Comparison of ENCODE assay signal across 26 mouse cellular contexts in the genomic region with DNA sequence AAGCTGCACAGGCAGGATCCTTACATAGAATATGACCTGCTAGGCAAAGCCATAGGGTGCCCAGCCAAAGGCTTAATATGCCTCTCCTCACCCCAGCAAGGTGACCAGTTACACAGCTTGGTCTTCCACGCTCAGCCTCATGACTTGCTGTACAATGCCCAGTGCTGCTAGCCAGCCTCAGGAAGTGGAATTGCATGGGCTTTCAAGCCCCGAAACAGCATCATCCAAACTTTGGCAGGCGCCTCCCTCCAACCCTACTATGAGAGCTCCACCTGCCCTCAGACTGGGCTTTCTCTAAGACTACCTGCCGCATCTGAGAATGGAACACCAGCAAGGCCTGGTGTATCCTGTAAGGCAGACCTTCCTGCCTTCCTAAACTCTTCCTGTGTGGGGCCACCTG. TPM values are rescaled to one million over a fixed set of nuclear protein-coding genes. Genes with fewer than 3 reads are reported as not detected.
DNase-seq lines count a peak whose midpoint lies in the region; ATAC-seq lines count a peak whose summit lies in the region.
"Had no signal": no experiment of that assay in that cellular context is flagged by ENCODE, and none has a peak within 500 bp of the region (broad histone marks: within the 10 kb centered on the region; RNA-seq: fewer than 3 reads in every experiment).

No protein-coding gene starts in this region.

- H3K36me3 ChIP-seq in neural tube, embryonic 15.5 days: peaks cover 89% of the 10 kb centered on the region

- H3K27ac ChIP-seq in neural tube, embryonic 15.5 days (replicated peaks): no peak overlapping the region
- H3K27ac ChIP-seq: embryonic facial prominence, embryonic 12.5 days; forebrain, embryonic 10.5 days; forebrain, embryonic 15.5 days; hindbrain, postnatal 0 days; intestine, embryonic 15.5 days; liver, embryonic 15.5 days; lung, embryonic 15.5 days; midbrain, embryonic 10.5 days; midbrain, embryonic 15.5 days had no signal

- H3K4me2 ChIP-seq in neural tube, embryonic 15.5 days: no peak overlapping the region
- H3K4me2 ChIP-seq: embryonic facial prominence, embryonic 12.5 days; forebrain, embryonic 15.5 days; intestine, embryonic 15.5 days; liver, embryonic 15.5 days; lung, embryonic 15.5 days; midbrain, embryonic 15.5 days had no signal

- H3K9ac ChIP-seq in neural tube, embryonic 15.5 days (replicated peaks): no peak overlapping the region
- H3K9ac ChIP-seq: embryonic facial prominence, embryonic 12.5 days; forebrain, embryonic 15.5 days; intestine, embryonic 15.5 days; liver, embryonic 15.5 days; lung, embryonic 15.5 days; midbrain, embryonic 15.5 days had no signal

- H3K4me3 ChIP-seq in neural tube, embryonic 15.5 days (replicated peaks): no peak overlapping the region
- H3K4me3 ChIP-seq: embryonic facial prominence, embryonic 12.5 days; forebrain, embryonic 10.5 days; forebrain, embryonic 15.5 days; intestine, embryonic 15.5 days; liver, embryonic 15.5 days; lung, embryonic 15.5 days; midbrain, embryonic 10.5 days; midbrain, embryonic 15.5 days had no signal

- DNase-seq in cerebellum, adult 8-10 months: peak; percentile 20
- peak; percentile 7 for DNase-seq in neural tube, embryonic 10.5 days (ENCODE audit: extremely low spot score, low spot score)
- peak; percentile 25 for DNase-seq in cerebellum, adult 9-10 months
- DNase-seq in cerebellum, adult 9-11 months: peak; percentile 28
- no peak for DNase-seq in Muller cell, postnatal 12 days (ENCODE audit: inconsistent ontology term)
- DNase-seq: B cell, adult 2 months; embryo, embryonic 11 days; gastrocnemius, postnatal 25 days; heart, adult 18-20 months; heart, postnatal 14 days; kidney, adult 9 months; kidney, postnatal 10 days; left cerebral cortex, postnatal 4 days; liver; right cerebral cortex, adult 18-20 months had no signal

- no peak for ATAC-seq in cerebellum, adult (ENCODE audit: insufficient number of reproducible peaks, low FRiP score, low TSS enrichment)
- no peak for ATAC-seq in neural tube, embryonic 15.5 days (ENCODE audit: low FRiP score)
- ATAC-seq: forebrain, embryonic 15.5 days; hindbrain, postnatal 0 days; intestine, embryonic 15.5 days; midbrain, embryonic 15.5 days had no signal

- 95% methylated on average over 4 of the region's 4 CpGs for WGBS in neural tube, embryonic 15.5 days

- H3K27me3 ChIP-seq in neural tube, embryonic 15.5 days (replicated peaks): no peaks in the 10 kb centered on the region
- H3K27me3 ChIP-seq: embryonic facial prominence, embryonic 12.5 days; forebrain, embryonic 15.5 days; intestine, embryonic 15.5 days; liver, embryonic 15.5 days; lung, embryonic 15.5 days; midbrain, embryonic 15.5 days had no signal

- H3K4me1 ChIP-seq in neural tube, embryonic 15.5 days: peaks cover 8% of the 10 kb centered on the region
- H3K4me1 ChIP-seq: embryonic facial prominence, embryonic 12.5 days; forebrain, embryonic 15.5 days; liver, embryonic 15.5 days had no signal

- H3K9me3 ChIP-seq in neural tube, embryonic 15.5 days (replicated peaks): no peaks in the 10 kb centered on the region
- H3K9me3 ChIP-seq: embryonic facial prominence, embryonic 12.5 days; forebrain, embryonic 10.5 days; forebrain, embryonic 15.5 days; intestine, embryonic 15.5 days; liver, embryonic 15.5 days; lung, embryonic 15.5 days; midbrain, embryonic 10.5 days; midbrain, embryonic 15.5 days had no signal

RNA-seq across cellular contexts. Expression of gene Haus3, which starts 8.5 kb away (rescaled TPM):
- polyA plus RNA-seq in neural tube, embryonic 15.5 days (2015; fragmentation: Nextera tagmentation; extraction: Ambion mirVana): 13.1 and 19.2 TPM in 2 replicates

RNA-seq across cellular contexts. Expression of gene Poln, which starts 8.6 kb away (rescaled TPM):
- 0.31 and 0.52 TPM in 2 replicates for polyA plus RNA-seq in neural tube, embryonic 15.5 days (2015; fragmentation: Nextera tagmentation; extraction: Ambion mirVana)

RNA-seq across cellular contexts. Expression of gene Mxd4, which starts 9.7 kb away (rescaled TPM):
- 25.7 and 29.7 TPM in 2 replicates for polyA plus RNA-seq in neural tube, embryonic 15.5 days (2015; fragmentation: Nextera tagmentation; extraction: Ambion mirVana)
